Mouse (Mus musculus) adrenal gland, postnatal 14 days (tissue): ENCODE data around the gene Mog. TPM values are rescaled to one million over a fixed set of nuclear protein-coding genes. Genes with fewer than 3 reads are reported as not detected.
A peak's percentile ranks its signal among the peaks of the same experiment; 100 is the strongest.
"Not testable (repeated sequence)": the region's sequence is repeated elsewhere in the genome, so short reads cannot be mapped to it uniquely, and the experiment has no call there.

Source experiments
- DNase-seq: peaks from one replicate; pipeline ENCODE4 v3.0.0; 2021; ENCODE audit warnings: mixed read lengths
- total RNA-seq: library from RNA; stranded (reverse); gene quantifications from 2 replicates; pipeline ENCODE4 v1.2.3, GENCODE M21; 2021

Gene Mog
- total RNA-seq, 1 experiment from 2014 or later: not detected

DNA sequence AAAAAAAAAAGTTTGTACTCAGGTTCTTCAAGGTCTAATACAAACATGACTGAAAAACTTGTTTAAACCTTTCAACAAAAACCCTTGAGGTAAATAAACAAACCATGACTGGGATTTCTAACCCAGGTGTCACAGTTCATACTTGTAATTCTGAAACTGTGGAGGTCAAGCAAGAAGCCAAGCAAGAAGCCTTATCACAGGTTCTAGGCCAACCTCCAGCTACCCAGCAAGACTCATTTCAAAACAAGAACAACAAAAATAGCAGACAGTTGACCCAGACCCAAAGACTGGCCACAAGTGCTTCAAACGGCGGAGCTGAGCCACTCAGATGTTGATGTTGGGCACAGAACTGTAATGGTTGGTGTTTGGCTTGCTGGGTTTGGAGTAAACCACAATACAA, 28.7 kb downstream of the Mog start:
- no peak for DNase-seq

- DNase-seq: no peak
Observed at GRCm38 (mm10) chr17:36993770-36994325, 29.4 kb downstream of the Mog start.

DNA sequence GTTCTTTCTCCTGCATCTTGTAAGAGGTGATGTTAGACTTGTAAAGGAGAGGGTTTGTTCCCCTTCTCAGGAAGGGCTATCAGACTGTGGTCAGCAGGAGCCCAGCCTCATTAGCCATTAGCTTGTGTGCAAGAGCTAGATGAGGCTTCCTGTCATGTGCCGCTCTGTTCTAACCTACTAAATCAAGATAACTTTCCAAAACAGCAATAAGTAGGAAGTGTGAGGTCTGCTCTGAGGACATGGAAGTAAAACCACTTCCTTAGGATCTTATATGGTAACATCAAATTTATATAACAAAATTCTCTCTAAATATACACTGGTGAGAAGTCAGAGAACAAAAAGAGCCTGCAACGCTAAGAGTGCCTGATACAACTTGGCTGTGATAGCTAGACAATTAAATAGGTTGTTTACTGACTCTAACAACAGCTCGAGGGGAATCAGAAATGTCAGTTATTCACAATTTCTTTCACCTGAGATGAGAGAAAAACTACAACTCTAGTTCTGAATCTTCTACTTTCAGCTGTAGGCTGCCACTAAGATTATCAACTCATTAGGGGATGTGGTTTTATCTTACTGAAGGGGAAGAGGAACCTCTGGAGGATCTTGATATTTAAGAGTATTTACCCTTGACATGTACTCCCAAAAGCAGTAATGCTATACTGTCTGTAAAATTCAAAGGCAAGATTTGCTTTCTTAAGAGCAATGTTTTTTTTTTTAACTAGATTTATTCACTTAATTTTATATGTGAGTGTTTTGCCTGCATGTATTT, 30.7 kb downstream of the Mog start:
- no peak for DNase-seq

DNA sequence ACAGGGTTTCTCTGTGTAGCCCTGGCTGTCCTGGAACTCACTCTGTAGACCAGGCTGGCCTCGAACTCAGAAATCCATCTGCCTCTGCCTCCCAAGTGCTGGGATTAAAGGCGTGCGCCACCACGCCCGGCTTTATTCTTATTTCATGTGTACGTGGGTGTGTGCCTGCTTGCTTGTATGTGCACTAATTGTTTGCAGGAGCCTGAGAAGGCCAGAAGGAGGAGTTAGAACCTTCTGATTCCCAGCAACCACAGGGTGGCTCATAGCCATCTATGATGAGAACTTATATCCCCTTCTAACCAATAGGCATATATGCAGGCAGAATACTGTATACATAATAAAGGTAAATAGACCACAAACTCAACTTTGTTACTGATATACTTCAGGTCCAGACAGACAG, 32.6 kb downstream of the Mog start:
- DNase-seq: not testable (repeated sequence)

DNA sequence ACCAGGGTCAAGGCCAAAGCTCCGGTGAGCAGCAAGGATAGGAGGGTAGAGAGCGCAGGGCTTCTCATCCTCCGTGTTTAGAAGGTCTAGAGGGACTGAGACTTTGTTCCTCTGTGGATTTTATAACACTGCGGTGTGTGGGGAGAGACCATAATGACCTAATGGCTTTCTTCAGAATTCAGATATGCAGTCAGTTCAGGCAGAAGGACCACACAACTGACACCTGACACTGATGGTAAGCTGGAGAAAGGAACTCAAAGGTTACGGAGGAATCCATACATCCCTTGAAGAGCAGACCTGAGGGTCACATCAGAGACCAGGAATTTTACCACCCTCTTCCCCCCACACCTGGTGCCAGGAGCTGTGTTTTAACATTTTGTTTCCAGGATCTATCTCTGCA, 33.8 kb downstream of the Mog start, which contains the start of gene H2-M5:
Gene H2-M5 (minus strand): TSS at position 101 of the 400 bp plus-strand sequence.
- no peak for DNase-seq

- no peak for DNase-seq
Observed at GRCm38 (mm10) chr17:36988475-36988874, 34.7 kb downstream of the Mog start.

- no peak for DNase-seq
Observed at GRCm38 (mm10) chr17:36982253-36983155, 40.7 kb downstream of the Mog start.

- no peak for DNase-seq
Observed at GRCm38 (mm10) chr17:36981845-36982244, 41.4 kb downstream of the Mog start.

DNA sequence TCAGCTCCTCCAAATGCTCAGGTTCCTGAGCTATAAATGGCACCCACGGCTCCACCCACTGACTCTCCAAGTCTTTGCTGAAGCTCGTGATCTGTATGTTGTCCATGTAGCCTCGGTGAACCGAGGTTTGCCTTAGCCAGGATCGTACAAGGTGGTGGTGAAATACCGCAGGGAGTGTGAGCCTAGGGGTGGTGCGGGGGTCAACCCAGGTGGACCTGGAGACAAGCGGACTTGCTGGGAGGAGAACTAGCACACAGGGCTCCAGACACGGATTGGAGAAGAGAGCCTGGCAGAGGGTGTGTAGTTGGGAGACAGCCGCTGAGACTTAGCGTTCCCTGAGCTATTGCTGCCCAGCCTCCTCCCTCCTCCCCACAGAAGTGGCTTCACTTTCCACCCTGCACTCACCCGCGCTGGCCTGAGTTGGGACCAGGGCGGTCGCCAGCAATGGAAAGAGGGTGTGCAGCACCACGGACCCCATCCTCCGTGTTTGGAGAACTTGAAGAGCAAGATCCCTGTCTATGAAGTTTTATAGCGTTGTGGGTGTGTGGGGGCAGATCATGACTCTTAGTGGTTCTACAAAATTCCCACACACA, 41.9 kb downstream of the Mog start, which contains the start of gene 2410137M14Rik:
Gene 2410137M14Rik (minus strand): TSS at position 17 of the 593 bp plus-strand sequence.
- peak; percentile 13 for DNase-seq

GRCm38 (mm10) chr17:36973271-36973787, 49.9 kb downstream of the Mog start:
- DNase-seq: no peak

GRCm38 (mm10) chr17:36972791-36973190, 50.4 kb downstream of the Mog start:
- no peak for DNase-seq

DNA sequence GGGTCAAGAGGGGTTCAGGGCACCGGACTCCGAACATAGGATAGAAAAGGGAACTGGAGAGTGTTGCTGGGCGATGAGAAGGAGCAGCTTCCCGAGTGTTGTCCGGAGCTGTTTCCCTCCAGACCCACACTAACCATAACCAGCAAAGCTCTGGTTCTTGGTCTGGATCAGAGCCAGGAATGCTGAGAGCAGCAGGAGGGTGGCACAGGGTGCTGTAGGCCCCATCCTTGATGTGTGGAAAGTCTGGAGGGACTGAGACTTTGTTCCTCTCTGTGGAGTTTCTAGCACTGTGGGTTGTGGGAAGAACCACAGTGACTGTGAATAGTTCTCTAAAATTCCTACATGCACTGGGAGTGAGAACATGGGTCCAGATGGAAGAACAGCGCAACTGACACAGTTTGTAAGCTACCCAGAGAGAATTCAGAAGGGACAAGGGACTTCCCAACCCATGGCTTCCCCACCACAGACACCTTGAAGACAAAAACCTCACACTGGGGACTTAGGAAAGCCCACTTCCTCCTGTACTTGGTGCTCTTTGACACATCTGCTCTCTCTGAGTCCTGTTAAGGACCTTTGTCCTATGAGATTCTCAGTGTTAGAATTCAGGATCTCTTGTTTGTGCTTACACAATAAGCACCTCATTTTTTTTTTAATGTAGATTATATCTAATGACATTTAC, 51.9 kb downstream of the Mog start:
- no peak for DNase-seq

GRCm38 (mm10) chr17:36970316-36970890, 52.8 kb downstream of the Mog start:
- DNase-seq: no peak

DNA sequence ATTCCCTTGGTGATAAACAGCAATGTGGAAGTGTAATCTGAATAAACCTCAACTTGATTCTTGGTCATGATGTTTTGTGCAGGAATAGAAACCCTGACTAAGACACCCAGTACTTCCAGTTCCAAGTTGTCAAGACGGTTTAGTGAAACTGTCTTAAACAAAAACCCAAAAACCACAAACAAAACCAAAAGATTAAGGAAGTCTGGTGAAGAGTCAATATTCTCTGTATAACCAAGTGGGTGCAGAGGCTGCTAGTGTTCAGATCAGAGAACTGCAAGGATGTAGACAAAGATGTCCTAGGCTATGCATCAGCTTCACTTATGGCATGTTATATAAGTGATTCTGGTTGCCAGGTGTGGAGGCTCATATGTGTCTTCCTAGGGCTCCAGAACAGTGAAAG, 56.3 kb downstream of the Mog start:
- no peak for DNase-seq

DNA sequence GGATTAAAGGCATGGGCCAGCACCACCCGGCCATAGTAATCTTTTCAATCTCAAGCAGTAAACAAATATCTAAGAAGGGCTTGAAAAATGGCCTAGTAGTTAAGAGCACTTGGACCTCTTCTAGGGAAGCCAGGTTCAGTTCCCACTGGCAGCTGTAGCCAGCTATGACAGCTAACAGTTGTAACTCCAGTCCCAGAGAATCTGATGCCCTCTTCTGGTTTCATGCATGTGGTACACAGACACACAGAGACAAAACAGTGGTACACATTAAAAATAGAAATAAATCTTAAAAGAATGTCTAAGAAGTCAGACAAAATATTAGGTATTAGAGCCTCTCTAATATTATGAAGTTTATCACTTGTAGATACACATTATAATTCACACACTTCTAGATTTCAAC, 62.1 kb downstream of the Mog start:
- DNase-seq: no peak

Other genes with a start within 250 kb of the Mog start
- gene H2-M10.6, start 211.2 kb downstream of the Mog start, total RNA-seq: not detected in 2 replicates
- gene Trim26, start 186.3 kb downstream of the Mog start, total RNA-seq: 45.3 and 55.8 TPM in 2 replicates
- gene Trim15, start 156.2 kb downstream of the Mog start, total RNA-seq: not detected in 2 replicates
- 1.3 and 6.7 TPM in 2 replicates for gene Trim10, start 153.8 kb downstream of the Mog start, total RNA-seq
- not detected in 2 replicates for gene Trim40, start 133.3 kb downstream of the Mog start, total RNA-seq
- gene Trim31, start 125.3 kb downstream of the Mog start, total RNA-seq: not detected in 2 replicates
- 0.45 and 1.1 TPM in 2 replicates for gene Rnf39, start 80.5 kb downstream of the Mog start, total RNA-seq
- 77.1 and 81.0 TPM in 2 replicates for gene Ppp1r11, start 71.7 kb downstream of the Mog start, total RNA-seq
- gene Znrd1, start 64.8 kb downstream of the Mog start, total RNA-seq: 36.5 and 39.8 TPM in 2 replicates
- gene Znrd1as, start 64.8 kb downstream of the Mog start, total RNA-seq: 10.6 and 10.9 TPM in 2 replicates
- gene 2410137M14Rik, start 42.2 kb downstream of the Mog start, total RNA-seq: not detected in 2 replicates
- gene H2-M5, start 33.9 kb downstream of the Mog start, total RNA-seq: 0.34 TPM in 1 of 2 replicates, not detected in the other
- 4.1 and 4.5 TPM in 2 replicates for gene Zfp57, start 22.2 kb downstream of the Mog start, total RNA-seq
- gene Gabbr1, start 22.6 kb upstream of the Mog start, total RNA-seq: 24.2 and 32.7 TPM in 2 replicates
- gene Olfr90, start 65.1 kb upstream of the Mog start, total RNA-seq: not detected in 2 replicates
- not detected in 2 replicates for gene Olfr91, start 74.9 kb upstream of the Mog start, total RNA-seq
- not detected in 2 replicates for gene Olfr92, start 96.7 kb upstream of the Mog start, total RNA-seq
- not detected in 2 replicates for gene Olfr93, start 138.1 kb upstream of the Mog start, total RNA-seq
- gene Ubd, start 170.5 kb upstream of the Mog start, total RNA-seq: 3.4 TPM in 1 of 2 replicates, not detected in the other
- not detected in 2 replicates for gene Olfr94, start 177.6 kb upstream of the Mog start, total RNA-seq
- not detected in 2 replicates for gene Olfr95, start 189.7 kb upstream of the Mog start, total RNA-seq
- gene Olfr96, start 196.7 kb upstream of the Mog start, total RNA-seq: not detected in 2 replicates
- gene Olfr97, start 213.9 kb upstream of the Mog start, total RNA-seq: not detected in 2 replicates
- gene Olfr98, start 240.4 kb upstream of the Mog start, total RNA-seq: not detected in 2 replicates
- gene H2-M3, start 246.8 kb upstream of the Mog start, total RNA-seq: 3.3 and 5.9 TPM in 2 replicates